In the genomic region with DNA sequence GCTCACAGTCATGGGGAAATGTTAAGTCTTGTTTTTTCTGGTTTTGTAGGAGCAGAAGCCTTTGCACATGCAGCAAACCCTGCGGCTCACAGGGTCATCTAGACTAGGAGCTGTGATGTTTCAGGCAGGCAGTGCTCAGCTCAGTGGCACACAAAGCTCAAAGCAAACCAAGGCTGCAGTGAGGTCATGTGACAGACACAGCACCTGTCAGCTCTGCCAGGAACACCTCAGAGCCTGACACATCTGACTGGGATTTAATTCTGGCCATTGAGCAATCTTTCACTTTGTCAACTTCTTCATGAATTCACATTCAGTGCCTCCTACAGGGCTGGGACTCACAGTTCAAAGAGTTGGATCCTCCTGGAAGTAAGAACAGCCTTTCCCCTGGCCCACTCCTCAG, we compare ENCODE assay signal across 21 mouse cellular contexts.
"Had no signal": no experiment of that assay in that cellular context is flagged by ENCODE, and none has a peak within 500 bp of the region (broad histone marks: within the 10 kb centered on the region; RNA-seq: fewer than 3 reads in every experiment).

No protein-coding gene starts in this region.

- H3K27me3 ChIP-seq: limb, embryonic 12.5 days; liver, embryonic 13.5 days; neural tube, embryonic 13.5 days had no signal

- H3K9ac ChIP-seq: limb, embryonic 12.5 days; limb, embryonic 15.5 days; liver, embryonic 13.5 days; neural tube, embryonic 13.5 days had no signal

- ATAC-seq: intestine, embryonic 16.5 days had no signal

- H3K4me2 ChIP-seq: limb, embryonic 12.5 days; limb, embryonic 15.5 days; liver, embryonic 13.5 days; neural tube, embryonic 13.5 days had no signal

- DNase-seq: kidney, adult 18-20 months; kidney, adult 9 months; kidney, postnatal 14 days; kidney, postnatal 4 days; liver, embryonic 13.5 days; lung, adult 2 months; lung, postnatal 36 days; midbrain, embryonic 14.5 days; right cerebral cortex, adult 18-20 months; right cerebral cortex, postnatal 14 days; right cerebral cortex, postnatal 4 days; thymus, adult 2 months; thymus, postnatal 14 days; thymus, postnatal 4 days had no signal

- H3K4me3 ChIP-seq: limb, embryonic 12.5 days; limb, embryonic 15.5 days; liver, embryonic 13.5 days; megakaryocyte, embryonic 14.5 days; midbrain, embryonic 10.5 days; neural tube, embryonic 13.5 days had no signal

- H3K9me3 ChIP-seq: limb, embryonic 12.5 days; limb, embryonic 15.5 days; liver, embryonic 13.5 days; midbrain, embryonic 10.5 days; neural tube, embryonic 13.5 days had no signal

- H3K4me1 ChIP-seq: limb, embryonic 12.5 days; limb, embryonic 15.5 days; liver, embryonic 13.5 days; midbrain, embryonic 10.5 days; neural tube, embryonic 13.5 days had no signal

- H3K36me3 ChIP-seq: limb, embryonic 12.5 days; limb, embryonic 15.5 days; liver, embryonic 13.5 days; midbrain, embryonic 10.5 days; neural tube, embryonic 13.5 days had no signal

- H3K27ac ChIP-seq: limb, embryonic 12.5 days; limb, embryonic 15.5 days; liver, embryonic 13.5 days; midbrain, embryonic 10.5 days; neural tube, embryonic 13.5 days; stomach, postnatal 0 days had no signal
